Mouse (Mus musculus) lung, postnatal 0 days (tissue): ENCODE data around the gene Actn4. TPM values are rescaled to one million over a fixed set of nuclear protein-coding genes. Genes with fewer than 3 reads are reported as not detected.
A peak's percentile ranks its signal among the peaks of the same experiment; 100 is the strongest.

Source experiments
- ATAC-seq: fragments of 200-750 bp; cut with Nextera tagmentation; 2 replicates; pipeline ENCODE4 v1.8.0; 2017; ENCODE audit warnings: moderate library complexity
- DNase-seq: peaks from one replicate; pipeline ENCODE4 v3.0.0-alpha.2; 2016; ENCODE audit warnings: low spot score
- H3K27ac ChIP-seq: fragments of 300-500 bp; sonication (generic); 2 replicates; pipeline ENCODE4 v1.5.1; 2014; ENCODE audit warnings: antibody characterized with exemption, mild to moderate bottlenecking, low read length, mixed read lengths
- H3K27me3 ChIP-seq: fragments of 300-500 bp; sonication (generic); replicated peaks from 2 replicates; pipeline ENCODE4 v1.6.1; 2014; ENCODE audit warnings: low read length, mixed read lengths; ENCODE audit not compliant: insufficient read depth
- H3K36me3 ChIP-seq: fragments of 300-500 bp; sonication (generic); 2 replicates; pipeline ENCODE4 v1.6.1; 2014; ENCODE audit warnings: low read length, mixed read lengths; ENCODE audit not compliant: insufficient read depth
- H3K4me1 ChIP-seq: fragments of 300-500 bp; sonication (generic); 2 replicates; pipeline ENCODE4 v1.6.1; 2014; ENCODE audit warnings: antibody characterized with exemption, low read depth, low read length, mixed read lengths; ENCODE audit not compliant: insufficient read depth
- H3K4me2 ChIP-seq: fragments of 300-500 bp; sonication (generic); replicated peaks from 2 replicates; pipeline ENCODE4 v1.6.1; 2014; ENCODE audit warnings: low read depth, mild to moderate bottlenecking, low read length, moderate library complexity, mixed read lengths
- H3K4me3 ChIP-seq: fragments of 300-500 bp; sonication (generic); 2 replicates; pipeline ENCODE4 v1.5.1; 2014; ENCODE audit warnings: low read depth, low read length
- H3K9ac ChIP-seq: fragments of 300-500 bp; sonication (generic); replicated peaks from 2 replicates; pipeline ENCODE4 v1.6.1; 2014; ENCODE audit warnings: low read depth, mild to moderate bottlenecking
- H3K9me3 ChIP-seq: fragments of 300-500 bp; sonication (generic); 2 replicates; pipeline ENCODE4 v1.6.1; 2016; ENCODE audit warnings: low read length, mixed read lengths
- CTCF ChIP-seq: IDR thresholded peaks from 2 replicates; pipeline ENCODE4 v1.5.1; 2016; ENCODE audit warnings: antibody characterized with exemption, mild to moderate bottlenecking
- EP300 ChIP-seq: IDR thresholded peaks from 2 replicates; pipeline ENCODE4 v1.6.1; 2016; ENCODE audit warnings: antibody characterized with exemption, mild to moderate bottlenecking, control low read depth
- WGBS: fragments of 180-500 bp; shearing (Covaris S2); extraction: QIAGEN DNeasy Blood & Tissue Kit; methylation state at CpG from one replicate; pipeline ENCODE4 v1.1.7; 2014; 5-methylcytosine and 5-hydroxymethylcytosine counted together
- polyA plus RNA-seq: library from polyadenylated mRNA; unstranded; fragments of >200 nt; fragmentation: Nextera tagmentation; extraction: Ambion mirVana; gene quantifications from 2 replicates; pipeline ENCODE4 v1.2.1, GENCODE M21; 2015

Actn4 gene
- polyA plus RNA-seq, 1 experiment from 2014 or later, result 202 TPM

DNA sequence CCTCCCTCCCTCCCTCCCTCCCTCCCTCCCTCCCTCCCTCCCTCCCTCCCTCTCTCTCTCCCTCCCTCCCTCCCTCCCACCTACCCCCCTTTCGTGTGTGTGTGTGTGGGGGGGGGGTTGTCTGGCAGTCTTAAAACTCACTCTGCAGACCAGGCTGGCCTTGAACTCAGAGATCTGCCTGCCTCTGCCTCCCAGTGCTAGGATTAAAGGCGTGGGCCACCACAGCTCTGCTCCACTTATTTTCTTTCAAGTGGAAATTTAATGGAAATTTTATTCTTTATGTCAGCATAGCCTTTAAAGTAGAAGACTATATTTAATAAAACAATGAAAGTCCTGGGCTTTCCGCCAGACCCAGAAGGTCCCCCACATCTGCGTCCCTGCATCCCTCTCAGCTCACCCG lies 4.0 kb upstream of the Actn4 start:
- Histone ChIP-seq H3K27me3 (no peaks in the 10 kb centered on the region), H3K36me3 (no peaks in the 10 kb centered on the region), H3K4me1 (peaks cover 3% of the 10 kb centered on the region; the same call in 1 of the 2 replicates), H3K4me3 (no peak overlapping the region), H3K9me3 (no peaks in the 10 kb centered on the region), H3K27ac (no peak overlapping the region), H3K4me2 (no peak overlapping the region), H3K9ac (no peak overlapping the region)
- whole genome bisulfite sequencing, result 67% methylated on average over 4 of the region's 5 CpGs
- ATAC-seq, result no peak
- no peak for TF ChIP-seq CTCF
- no peak for TF ChIP-seq EP300
- no peak for DNase-seq

DNA sequence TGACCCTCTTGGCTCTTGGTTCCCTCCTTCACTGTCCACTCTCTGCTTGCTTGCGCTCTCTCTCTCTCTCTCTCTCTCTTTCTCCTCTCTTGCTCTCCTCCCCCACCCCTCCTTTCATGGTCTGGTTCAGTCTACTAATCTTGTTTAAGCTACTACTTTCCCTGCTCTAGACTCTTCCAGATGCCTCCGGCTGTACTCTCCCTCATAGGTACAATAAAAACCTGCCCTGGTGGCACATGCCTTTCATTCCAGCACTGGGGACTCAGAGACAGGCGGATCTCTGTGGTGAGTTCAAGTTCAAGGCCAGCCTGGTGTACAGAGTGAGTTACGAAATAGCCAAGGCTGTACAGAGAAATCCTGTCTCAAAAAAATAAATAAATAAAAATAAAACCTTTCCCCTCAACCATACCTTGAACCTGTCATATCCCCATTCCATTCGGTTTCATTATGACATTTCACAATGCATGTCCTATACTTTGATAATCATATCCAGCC lies 3.3 kb upstream of the Actn4 start:
- Histone ChIP-seq H3K4me2 (no peak overlapping the region), H3K27me3 (no peaks in the 10 kb centered on the region), H3K4me1 (no peaks in the 10 kb centered on the region; the same call in 1 of the 2 replicates), H3K9ac (no peak overlapping the region), H3K4me3 (no peak overlapping the region), H3K36me3 (no peaks in the 10 kb centered on the region), H3K9me3 (no peaks in the 10 kb centered on the region), H3K27ac (no peak overlapping the region)
- 83% methylated on average over 5 of the region's 5 CpGs for WGBS
- no peak for ATAC-seq
- TF ChIP-seq CTCF (no peak), EP300 (no peak)
- DNase-seq, result no peak

DNA sequence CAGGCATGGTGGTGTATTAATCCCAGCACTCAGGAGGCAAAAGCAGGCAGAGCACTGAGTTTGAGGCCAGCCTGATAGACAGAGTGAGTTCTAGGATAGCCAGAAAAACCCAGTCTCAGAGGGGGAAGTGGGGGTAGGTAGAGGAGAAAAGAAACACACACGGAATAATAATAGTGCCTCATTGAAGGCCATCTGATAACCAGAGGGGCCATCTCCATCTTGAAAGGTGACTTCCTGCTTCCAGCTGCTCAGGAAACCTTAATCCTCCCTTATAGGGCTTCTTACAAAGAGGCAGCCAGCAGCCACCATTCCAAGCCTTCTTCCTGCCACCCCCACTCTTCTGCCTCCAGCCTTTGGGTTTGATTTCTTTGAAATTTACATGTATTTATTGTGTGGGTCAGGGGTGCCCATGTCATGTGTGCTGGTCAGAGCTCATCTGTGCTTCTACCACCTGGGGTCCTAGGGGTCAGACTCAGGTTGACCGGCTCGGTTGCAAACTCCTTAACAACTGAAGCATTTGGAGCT lies 1.3 kb upstream of the Actn4 start:
- H3K27ac ChIP-seq, result peak overlapping the region; percentile 94; the same call in 1 of the 2 replicates
- H3K9me3 ChIP-seq, result no peaks in the 10 kb centered on the region
- H3K4me2 ChIP-seq, result no peak overlapping the region
- H3K9ac ChIP-seq, result no peak overlapping the region
- ATAC-seq, result no peak
- H3K4me3 ChIP-seq, result no peak overlapping the region
- H3K4me1 ChIP-seq, result peaks cover 5% of the 10 kb centered on the region; the same call in 1 of the 2 replicates
- no peak for DNase-seq
- TF ChIP-seq CTCF, result no peak
- no peak for TF ChIP-seq EP300
- 72% methylated on average over 3 of the region's 3 CpGs for WGBS
- H3K27me3 ChIP-seq, result no peaks in the 10 kb centered on the region
- no peaks in the 10 kb centered on the region for H3K36me3 ChIP-seq

DNA sequence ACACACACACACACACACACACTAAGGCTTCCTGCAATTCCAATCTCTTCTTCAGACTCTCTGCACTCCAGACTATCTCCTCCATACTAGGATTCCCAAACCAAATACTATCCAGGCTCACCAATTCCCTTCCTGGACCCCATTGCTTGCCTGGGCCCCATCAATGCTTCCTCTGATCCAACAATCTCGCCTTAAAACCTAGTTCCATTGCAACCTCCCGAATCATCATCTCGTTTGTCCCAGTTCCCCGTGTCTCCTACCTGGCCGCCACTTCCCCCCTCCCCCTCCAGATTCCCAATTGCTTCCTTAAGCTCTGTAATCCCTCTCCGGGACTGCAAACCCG lies 585 bp downstream of the Actn4 start:
- Histone ChIP-seq H3K4me2 (peak overlapping the region; percentile 71), H3K27me3 (no peaks in the 10 kb centered on the region), H3K27ac (peak overlapping the region; percentile 94), H3K36me3 (no peaks in the 10 kb centered on the region), H3K9ac (peak overlapping the region; percentile 95), H3K4me1 (peaks cover 22% of the 10 kb centered on the region; the same call in 1 of the 2 replicates), H3K9me3 (no peaks in the 10 kb centered on the region), H3K4me3 (peak overlapping the region; percentile 98)
- TF ChIP-seq CTCF, result no peak
- no peak for TF ChIP-seq EP300
- DNase-seq, result no peak
- no peak for ATAC-seq
- 2% methylated on average over 7 of the region's 7 CpGs for WGBS

DNA sequence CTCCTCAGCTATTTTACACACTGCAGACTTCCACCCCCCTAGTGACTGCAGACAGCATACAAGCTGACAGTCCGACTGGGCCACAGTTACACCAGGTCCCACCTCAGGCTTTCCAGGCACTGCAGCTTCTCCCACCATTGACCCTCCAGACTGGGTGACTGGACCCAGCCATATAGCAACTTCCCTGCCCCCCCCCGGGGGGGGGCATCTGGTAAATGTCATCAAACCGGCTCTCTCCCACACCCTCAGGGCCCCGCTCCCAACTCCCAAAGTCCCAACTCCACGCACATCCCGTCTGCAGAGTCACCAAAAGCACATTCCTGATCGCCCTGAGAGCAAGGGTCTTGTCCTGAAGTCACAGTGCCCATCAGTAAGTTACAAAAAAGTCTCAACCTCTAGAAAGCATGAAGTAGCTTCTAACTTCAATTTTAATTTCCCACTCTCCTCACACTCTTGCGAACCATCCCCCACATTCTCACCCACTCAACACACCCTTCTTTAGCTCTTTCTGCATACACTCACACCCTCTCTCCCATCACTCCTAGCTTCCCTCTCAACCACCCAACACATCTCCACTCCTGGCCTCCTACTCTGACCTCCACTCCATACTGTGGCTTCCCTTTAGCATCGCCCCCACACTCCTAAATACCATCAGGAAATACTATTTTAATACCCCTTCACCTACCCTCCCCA lies 1.6 kb downstream of the Actn4 start:
- 19% methylated on average over 9 of the region's 9 CpGs for WGBS
- Histone ChIP-seq H3K27me3 (no peaks in the 10 kb centered on the region), H3K36me3 (no peaks in the 10 kb centered on the region), H3K9me3 (no peaks in the 10 kb centered on the region), H3K9ac (peak overlapping the region; percentile 95), H3K4me1 (peaks cover 32% of the 10 kb centered on the region; the same call in 1 of the 2 replicates), H3K4me2 (peak overlapping the region; percentile 71), H3K4me3 (peak overlapping the region; percentile 98), H3K27ac (peak overlapping the region; percentile 94)
- DNase-seq (peak; percentile 75), ATAC-seq (no peak)
- TF ChIP-seq CTCF, result no peak

DNA sequence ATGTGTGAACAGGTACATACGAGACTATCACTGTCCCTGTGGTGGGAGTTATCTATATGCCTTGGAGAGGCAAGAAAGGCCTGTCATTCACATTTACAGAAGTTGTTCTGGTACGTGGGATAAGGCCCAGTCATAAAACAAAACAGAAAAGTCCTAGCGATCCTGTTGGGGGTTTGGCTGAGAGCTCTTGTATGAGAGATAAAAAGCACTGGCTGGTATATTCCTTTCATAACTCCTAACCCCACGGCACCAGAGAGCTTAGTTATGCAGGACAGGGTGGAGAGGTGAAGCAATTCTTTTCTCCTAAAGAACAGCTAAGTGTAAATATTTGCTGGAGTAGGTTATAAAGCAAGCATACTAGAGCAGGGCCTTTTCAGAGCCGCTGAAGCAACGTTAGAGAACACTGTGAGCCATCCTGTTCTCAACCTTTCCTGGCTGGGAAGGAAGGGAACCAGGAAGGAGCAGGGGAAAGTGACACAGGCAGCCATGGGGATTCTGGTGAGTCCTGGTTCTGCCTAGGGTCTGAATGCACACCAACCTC lies 2.6 kb downstream of the Actn4 start:
- peaks cover 41% of the 10 kb centered on the region; the same call in 1 of the 2 replicates for H3K4me1 ChIP-seq
- 18% methylated on average over 6 of the region's 6 CpGs for WGBS
- peak overlapping the region; percentile 94 for H3K27ac ChIP-seq

More for the DNA sequence above, 2.6 kb downstream of the Actn4 start:
- Histone ChIP-seq H3K9me3 (no peaks in the 10 kb centered on the region), H3K27me3 (no peaks in the 10 kb centered on the region), H3K36me3 (no peaks in the 10 kb centered on the region), H3K4me3 (peak overlapping the region; percentile 98), H3K4me2 (peak overlapping the region; percentile 71), H3K9ac (peak overlapping the region; percentile 48)
- ATAC-seq (peak; percentile 54), DNase-seq (peak; percentile 91)
- no peak for TF ChIP-seq CTCF
- peak; percentile 87 for TF ChIP-seq EP300
